Mouse (Mus musculus) lung, postnatal 0 days (tissue): ENCODE results near the gene Cul5.

Source experiments
- CTCF ChIP-seq: IDR thresholded peaks from 2 replicates; pipeline ENCODE4 v1.5.1; 2016; ENCODE audit warnings: antibody characterized with exemption, mild to moderate bottlenecking
- EP300 ChIP-seq: IDR thresholded peaks from 2 replicates; pipeline ENCODE4 v1.6.1; 2016; ENCODE audit warnings: antibody characterized with exemption, mild to moderate bottlenecking, control low read depth

DNA sequence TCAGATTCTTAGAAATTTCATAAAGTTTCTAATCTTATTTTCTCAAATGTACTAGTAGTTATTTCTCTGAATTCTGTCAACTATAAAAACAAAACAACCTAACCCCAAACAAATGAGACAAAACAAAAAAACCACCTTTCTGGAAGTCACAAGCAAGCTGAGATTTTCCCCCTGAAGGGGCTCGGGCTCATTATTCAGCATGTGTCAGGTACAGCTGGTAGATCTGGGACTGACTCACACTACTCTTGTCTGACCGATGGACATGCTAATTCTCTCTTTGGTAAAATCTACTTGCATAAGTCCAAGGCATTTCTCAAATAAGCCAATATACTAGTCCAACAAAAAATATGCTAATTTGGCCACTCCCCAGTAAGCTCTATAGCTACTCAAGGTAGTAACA lies 5.0 kb downstream of the Cul5 start:
- TF ChIP-seq CTCF: no peak
- no peak for TF ChIP-seq EP300
